Mouse (Mus musculus) kidney, adult 2 months (tissue): Measurements from ENCODE around the gene Pitpnb. TPM values are rescaled to one million over a fixed set of nuclear protein-coding genes. Genes with fewer than 3 reads are reported as not detected.

Source experiments
- DNase-seq: peaks from one replicate; pipeline ENCODE4 v3.0.0; 2021
- H3K27ac ChIP-seq: fragments of 200-500 bp; 2 replicates; pipeline ENCODE4 v1.5.1; 2012; ENCODE audit warnings: low read depth, low read length, control low read depth, inconsistent platforms; ENCODE audit not compliant: insufficient read depth
- H3K27me3 ChIP-seq: fragments of 200-500 bp; replicated peaks from 2 replicates; pipeline ENCODE4 v1.6.1; 2012; ENCODE audit warnings: mild to moderate bottlenecking, moderate library complexity, low read length, inconsistent platforms; ENCODE audit not compliant: control insufficient read depth, insufficient read depth
- H3K36me3 ChIP-seq: fragments of 200-500 bp; 2 replicates; pipeline ENCODE4 v1.6.1; 2012; ENCODE audit warnings: mild to moderate bottlenecking, moderate library complexity, low read length, inconsistent platforms; ENCODE audit not compliant: control insufficient read depth, insufficient read depth
- H3K4me1 ChIP-seq: fragments of 200-500 bp; 2 replicates; pipeline ENCODE4 v1.6.1; 2011; ENCODE audit warnings: low read length; ENCODE audit not compliant: control insufficient read depth, insufficient read depth
- H3K4me3 ChIP-seq: fragments of 200-500 bp; 2 replicates; pipeline ENCODE4 v1.5.1; 2011; ENCODE audit warnings: mild to moderate bottlenecking, low read depth, low read length, control low read depth; ENCODE audit not compliant: insufficient read depth
- CTCF ChIP-seq: fragments of 200-500 bp; conservative IDR thresholded peaks from 2 replicates; pipeline ENCODE4 v1.5.1; 2011; ENCODE audit warnings: low read depth, mild to moderate bottlenecking, control low read depth, low read length, moderate library complexity, mixed read lengths; ENCODE audit not compliant: insufficient read depth, insufficient read length
- POLR2A ChIP-seq: fragments of 200-500 bp; IDR thresholded peaks from one replicate; pipeline ENCODE4 v1.6.1; 2011; ENCODE audit warnings: low read depth, low read length, control low read depth
- WGBS: fragments of 180-500 bp; shearing (Covaris S2); methylation state at CpG from one replicate; pipeline ENCODE4 v1.1.7; 2018; 5-methylcytosine and 5-hydroxymethylcytosine counted together
- polyA plus RNA-seq: library from polyadenylated mRNA; depleted of rRNA; stranded (reverse); fragments of >200 nt; gene quantifications from 2 replicates; pipeline ENCODE4 v1.2.3, GENCODE M21; 2012

Pitpnb gene
- polyA plus RNA-seq, 1 experiment: 54.1 TPM

GRCm38 (mm10) chr5:111341609-111342008 is 11.0 kb downstream of the Pitpnb start:
- WGBS: 42% methylated on average over 5 of the region's 5 CpGs
- peak; percentile 51 for DNase-seq
- Histone ChIP-seq H3K27me3 (no peaks in the 10 kb centered on the region), H3K36me3 (peaks cover 1% of the 10 kb centered on the region; the same call in 1 of the 2 replicates), H3K4me3 (no peak overlapping the region), H3K27ac (no peak overlapping the region), H3K4me1 (no peaks in the 10 kb centered on the region)
- TF ChIP-seq CTCF (no peak), POLR2A (no peak)

GRCm38 (mm10) chr5:111344721-111345400 is 14.3 kb downstream of the Pitpnb start:
- WGBS: 76% methylated on average over 2 of the region's 2 CpGs
- Histone ChIP-seq H3K27ac (no peak overlapping the region), H3K27me3 (no peaks in the 10 kb centered on the region), H3K36me3 (peaks cover 3% of the 10 kb centered on the region), H3K4me3 (no peak overlapping the region), H3K4me1 (no peaks in the 10 kb centered on the region)
- TF ChIP-seq POLR2A (no peak), CTCF (no peak)
- DNase-seq: no peak

- no peak overlapping the region for H3K4me3 ChIP-seq
- no peaks in the 10 kb centered on the region for H3K4me1 ChIP-seq
- TF ChIP-seq CTCF (no peak), POLR2A (no peak)
- WGBS: 93% methylated on average over 12 of the region's 12 CpGs
- H3K36me3 ChIP-seq: peaks cover 2% of the 10 kb centered on the region; the same call in 1 of the 2 replicates
- no peak overlapping the region for H3K27ac ChIP-seq
- H3K27me3 ChIP-seq: no peaks in the 10 kb centered on the region
- DNase-seq: no peak
These were observed 26.5 kb downstream of the Pitpnb start for GRCm38 (mm10) chr5:111356811-111357617.

GRCm38 (mm10) chr5:111360546-111360945 is 30.0 kb downstream of the Pitpnb start:
- no peaks in the 10 kb centered on the region for H3K4me1 ChIP-seq
- no peak overlapping the region for H3K4me3 ChIP-seq
- no peaks in the 10 kb centered on the region for H3K27me3 ChIP-seq
- peaks cover 2% of the 10 kb centered on the region; the same call in 1 of the 2 replicates for H3K36me3 ChIP-seq
- no peak for TF ChIP-seq POLR2A
- DNase-seq: no peak
- H3K27ac ChIP-seq: no peak overlapping the region
- 85% methylated on average over 5 of the region's 5 CpGs for WGBS

GRCm38 (mm10) chr5:111361058-111361457 is 30.5 kb downstream of the Pitpnb start:
- Histone ChIP-seq H3K4me1 (no peaks in the 10 kb centered on the region), H3K36me3 (peaks cover 2% of the 10 kb centered on the region; the same call in 1 of the 2 replicates), H3K27ac (no peak overlapping the region), H3K27me3 (no peaks in the 10 kb centered on the region), H3K4me3 (no peak overlapping the region)
- no peak for DNase-seq
- WGBS: 89% methylated on average over 8 of the region's 8 CpGs
- no peak for TF ChIP-seq POLR2A
- TF ChIP-seq CTCF: no peak

GRCm38 (mm10) chr5:111361846-111362245 is 31.3 kb downstream of the Pitpnb start:
- no peaks in the 10 kb centered on the region for H3K4me1 ChIP-seq
- H3K36me3 ChIP-seq: no peaks in the 10 kb centered on the region
- H3K27ac ChIP-seq: no peak overlapping the region
- H3K27me3 ChIP-seq: no peaks in the 10 kb centered on the region
- TF ChIP-seq POLR2A (no peak), CTCF (no peak)
- no peak overlapping the region for H3K4me3 ChIP-seq
- WGBS: 77% methylated on average over 7 of the region's 7 CpGs
- no peak for DNase-seq

GRCm38 (mm10) chr5:111363446-111364062 is 33.0 kb downstream of the Pitpnb start:
- peaks cover 1% of the 10 kb centered on the region; the same call in 1 of the 2 replicates for H3K36me3 ChIP-seq
- no peak for TF ChIP-seq POLR2A
- no peak for TF ChIP-seq CTCF
- H3K4me1 ChIP-seq: no peaks in the 10 kb centered on the region
- no peak for DNase-seq
- no peak overlapping the region for H3K4me3 ChIP-seq
- WGBS: 78% methylated on average over 6 of the region's 6 CpGs
- no peak overlapping the region for H3K27ac ChIP-seq
- H3K27me3 ChIP-seq: no peaks in the 10 kb centered on the region
